15 mouse cellular contexts compared by ENCODE assay signal in genomic region chr1:37336022-37336421, GRCm38 (mm10).
"Had no signal": no experiment of that assay in that cellular context is flagged by ENCODE, and none has a peak within 500 bp of the region (broad histone marks: within the 10 kb centered on the region; RNA-seq: fewer than 3 reads in every experiment).

No protein-coding gene starts in this region.

- H3K36me3 ChIP-seq: midbrain, embryonic 10.5 days; midbrain, embryonic 12.5 days; neural tube, embryonic 12.5 days; stomach, embryonic 15.5 days had no signal

- H3K9ac ChIP-seq: lung, embryonic 14.5 days; midbrain, embryonic 12.5 days; neural tube, embryonic 12.5 days; stomach, embryonic 15.5 days had no signal

- ATAC-seq: midbrain, embryonic 16.5 days had no signal

- DNase-seq: lung, adult 18-20 months; lung, embryonic 14.5 days; lung, postnatal 10 days; lung, postnatal 4 days; midbrain, embryonic 14.5 days; right cerebral cortex, postnatal 14 days; thymus, adult 2 months; thymus, postnatal 25 days; thymus, postnatal 4 days had no signal

- H3K27ac ChIP-seq: midbrain, embryonic 10.5 days; midbrain, embryonic 12.5 days; neural tube, embryonic 12.5 days; stomach, embryonic 15.5 days; stomach, postnatal 0 days had no signal

- H3K4me1 ChIP-seq: midbrain, embryonic 10.5 days; midbrain, embryonic 12.5 days; neural tube, embryonic 12.5 days; stomach, embryonic 15.5 days had no signal

- H3K27me3 ChIP-seq: midbrain, embryonic 12.5 days; neural tube, embryonic 12.5 days; stomach, embryonic 15.5 days had no signal

- H3K4me2 ChIP-seq: lung, embryonic 14.5 days; midbrain, embryonic 12.5 days; neural tube, embryonic 12.5 days; stomach, embryonic 15.5 days had no signal

- H3K9me3 ChIP-seq: midbrain, embryonic 10.5 days; midbrain, embryonic 12.5 days; neural tube, embryonic 12.5 days; stomach, embryonic 15.5 days had no signal

- H3K4me3 ChIP-seq: midbrain, embryonic 10.5 days; midbrain, embryonic 12.5 days; neural tube, embryonic 12.5 days; stomach, embryonic 15.5 days had no signal
